Mouse (Mus musculus): Measurements from ENCODE around the gene Cnnm2. TPM values are rescaled to one million over a fixed set of nuclear protein-coding genes. Genes with fewer than 3 reads are reported as not detected.

The Cnnm2 gene
- total RNA-seq, 2 experiments from 2014 or later: 3.6 to 4.5 TPM

- no peak for DNase-seq
These were observed 87.2 kb downstream of the Cnnm2 start for GRCm38 (mm10) chr19:46848381-46849268.

- DNase-seq: no peak
These were observed 88.1 kb downstream of the Cnnm2 start for GRCm38 (mm10) chr19:46849443-46849997.

- DNase-seq: no peak
These were observed 94.8 kb downstream of the Cnnm2 start for GRCm38 (mm10) chr19:46856232-46856631.

GRCm38 (mm10) chr19:46856780-46857179 lies 95.4 kb downstream of the Cnnm2 start:
- DNase-seq: no peak

GRCm38 (mm10) chr19:46857277-46857989 lies 96.0 kb downstream of the Cnnm2 start:
- DNase-seq: no peak

- DNase-seq: no peak
These were observed 96.8 kb downstream of the Cnnm2 start for GRCm38 (mm10) chr19:46858200-46858599.

GRCm38 (mm10) chr19:46862556-46862955 lies 101.2 kb downstream of the Cnnm2 start:
- DNase-seq: no peak

- DNase-seq: no peak
These were observed 102.0 kb downstream of the Cnnm2 start for GRCm38 (mm10) chr19:46863236-46863927.

GRCm38 (mm10) chr19:46864079-46864478 lies 102.7 kb downstream of the Cnnm2 start:
- DNase-seq: no peak

GRCm38 (mm10) chr19:46864731-46865331 lies 103.4 kb downstream of the Cnnm2 start:
- no peak for DNase-seq

- DNase-seq: no peak
These were observed 104.0 kb downstream of the Cnnm2 start for GRCm38 (mm10) chr19:46865381-46865780.

- no peak for DNase-seq
These were observed 107.7 kb downstream of the Cnnm2 start for GRCm38 (mm10) chr19:46869049-46869448.

GRCm38 (mm10) chr19:46869526-46869925 lies 108.1 kb downstream of the Cnnm2 start:
- DNase-seq: peak; percentile 80

GRCm38 (mm10) chr19:46871096-46871495 lies 109.7 kb downstream of the Cnnm2 start:
- no peak for DNase-seq

- no peak for DNase-seq
These were observed 110.3 kb downstream of the Cnnm2 start for GRCm38 (mm10) chr19:46871651-46872050.

- DNase-seq: no peak
These were observed 112.5 kb downstream of the Cnnm2 start for GRCm38 (mm10) chr19:46873924-46874323.

GRCm38 (mm10) chr19:46875790-46876189 lies 114.4 kb downstream of the Cnnm2 start:
- DNase-seq: peak; percentile 89

- DNase-seq: no peak
These were observed 116.5 kb downstream of the Cnnm2 start for GRCm38 (mm10) chr19:46877886-46878285.

- DNase-seq: peak; percentile 63
These were observed 117.0 kb downstream of the Cnnm2 start for GRCm38 (mm10) chr19:46878346-46878745.

GRCm38 (mm10) chr19:46879876-46880275 lies 118.5 kb downstream of the Cnnm2 start:
- DNase-seq: no peak

GRCm38 (mm10) chr19:46885365-46885764 lies 124.0 kb downstream of the Cnnm2 start:
- DNase-seq: no peak

- DNase-seq: no peak
These were observed 125.4 kb downstream of the Cnnm2 start for GRCm38 (mm10) chr19:46886826-46887225.
